Mouse (Mus musculus) naive thymus-derived CD4-positive, alpha-beta T cell, adult 2 months (primary cell): ENCODE results near the gene Cmtm2a.
"Not testable (repeated sequence)": the region's sequence is repeated elsewhere in the genome, so short reads cannot be mapped to it uniquely, and the experiment has no call there.

Experiments
- DNase-seq: peaks from one replicate; pipeline ENCODE4 v3.0.0-alpha.2; 2011; ENCODE audit warnings: low read depth

Gene Cmtm2a

DNA sequence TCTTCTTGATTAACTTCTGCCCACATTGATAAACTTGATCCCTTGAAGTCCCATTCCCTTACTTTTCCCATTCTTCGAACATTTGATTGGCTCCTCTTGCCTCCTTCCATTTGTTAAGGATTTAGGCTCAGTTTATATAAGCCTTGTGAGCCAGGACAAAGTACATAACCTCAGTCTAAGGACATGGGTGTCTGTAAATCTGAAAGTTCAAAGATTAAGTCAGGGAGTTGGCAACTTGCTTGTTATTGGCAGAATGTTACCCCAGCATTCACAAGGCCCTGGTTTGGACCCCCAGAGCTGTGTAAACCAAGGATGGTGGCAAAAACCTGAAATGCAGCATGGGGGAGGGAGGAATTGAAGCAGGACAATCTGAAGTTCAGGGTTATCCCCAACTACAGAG lies 1.4 kb upstream of the Cmtm2a start:
- DNase-seq = no peak

DNA sequence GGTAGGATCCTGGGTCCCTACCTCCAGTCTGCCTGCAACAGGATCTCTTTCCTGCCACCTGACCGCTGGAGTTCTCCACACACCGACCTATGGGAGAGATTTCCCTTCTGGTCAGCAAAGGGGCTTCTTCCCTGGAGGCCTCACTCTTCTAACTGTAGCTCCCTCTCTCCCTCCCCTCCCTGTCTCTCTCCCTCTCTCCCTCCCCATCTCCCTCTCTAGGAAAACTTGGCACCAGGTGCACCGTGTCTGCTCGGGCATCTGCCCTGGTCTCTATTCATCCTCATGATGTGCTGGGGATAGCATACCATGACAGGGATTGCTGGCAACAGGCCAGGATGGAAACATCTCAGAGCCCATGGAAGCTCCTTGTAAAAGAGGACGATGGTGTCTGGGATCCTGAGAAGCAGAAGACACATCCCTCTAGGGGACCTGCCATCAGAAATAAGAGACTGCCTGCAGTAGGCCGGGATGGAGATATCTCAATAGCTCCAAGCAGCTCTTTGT lies 24.0 kb downstream of the Cmtm2a start:
- no peak for DNase-seq

DNA sequence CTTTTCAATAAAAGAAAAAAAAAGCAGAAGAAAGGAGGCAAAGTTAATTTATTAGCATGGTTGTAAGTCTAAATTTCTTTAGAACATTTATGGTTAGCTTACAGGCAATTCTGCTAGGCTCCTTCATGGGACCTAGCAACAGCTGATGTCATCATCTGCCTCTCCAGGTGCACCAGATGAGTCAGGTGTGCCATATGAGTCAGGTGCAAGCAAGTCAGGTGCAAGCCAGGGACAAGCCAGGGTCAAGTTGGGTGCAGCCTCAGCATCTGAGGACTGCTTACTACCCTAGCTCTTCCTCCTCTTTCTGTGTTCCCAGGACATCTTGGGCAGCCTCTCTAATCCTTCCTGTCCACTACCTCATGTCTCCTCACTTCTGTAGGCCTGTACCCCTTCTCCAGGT lies 24.6 kb downstream of the Cmtm2a start:
- no peak for DNase-seq

DNA sequence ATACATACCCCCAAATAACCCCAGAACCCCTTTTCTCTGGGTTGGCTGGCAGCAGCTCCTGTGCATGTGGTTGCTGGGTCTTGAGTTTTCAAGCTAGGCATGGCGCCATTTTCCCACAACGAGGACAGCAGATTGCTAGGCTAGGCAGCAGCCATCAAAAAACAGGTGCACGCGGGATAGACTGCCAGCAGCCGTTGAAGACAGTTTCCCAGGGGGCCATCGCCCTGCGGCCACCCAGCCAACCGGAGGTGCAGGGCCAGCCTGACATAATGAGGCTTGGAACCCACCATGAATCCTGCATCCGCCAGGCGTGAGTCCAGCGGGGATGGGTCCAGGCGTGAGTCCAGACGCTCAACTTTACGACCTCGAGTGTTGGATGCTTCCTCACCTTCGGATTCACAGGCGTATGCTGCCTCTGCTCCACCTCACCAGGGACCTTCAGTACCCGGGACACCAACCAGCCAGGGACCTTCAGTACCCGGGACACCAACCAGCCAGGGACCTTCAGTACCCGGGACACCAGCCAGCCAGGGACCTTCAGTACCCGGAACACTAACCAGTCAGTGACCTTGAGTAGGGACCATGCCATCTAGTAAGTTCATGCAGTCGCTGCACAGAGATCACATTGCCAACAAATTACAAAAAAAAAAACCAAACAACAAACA lies 28.6 kb downstream of the Cmtm2a start:
- not testable (repeated sequence) for DNase-seq

DNA sequence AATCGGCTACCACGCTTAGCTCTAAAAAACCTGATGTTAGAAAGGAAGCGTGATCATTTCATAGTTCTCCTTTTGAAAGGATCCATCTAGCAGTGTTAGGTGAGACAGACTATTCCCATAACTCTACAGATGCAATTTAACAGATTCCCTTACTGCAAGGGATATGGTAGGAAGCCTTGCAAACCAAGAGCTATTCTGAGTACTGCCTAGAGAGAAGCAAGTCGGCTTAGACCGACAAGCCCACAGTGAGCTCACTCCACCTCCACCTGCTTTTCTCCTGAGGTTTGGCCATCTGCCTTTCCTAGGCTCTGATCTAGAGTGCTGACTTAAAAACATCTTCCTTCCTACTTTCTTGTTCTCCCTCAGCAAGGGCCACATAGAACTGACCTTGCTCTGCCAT lies 31.2 kb downstream of the Cmtm2a start:
- not testable (repeated sequence) for DNase-seq

DNA sequence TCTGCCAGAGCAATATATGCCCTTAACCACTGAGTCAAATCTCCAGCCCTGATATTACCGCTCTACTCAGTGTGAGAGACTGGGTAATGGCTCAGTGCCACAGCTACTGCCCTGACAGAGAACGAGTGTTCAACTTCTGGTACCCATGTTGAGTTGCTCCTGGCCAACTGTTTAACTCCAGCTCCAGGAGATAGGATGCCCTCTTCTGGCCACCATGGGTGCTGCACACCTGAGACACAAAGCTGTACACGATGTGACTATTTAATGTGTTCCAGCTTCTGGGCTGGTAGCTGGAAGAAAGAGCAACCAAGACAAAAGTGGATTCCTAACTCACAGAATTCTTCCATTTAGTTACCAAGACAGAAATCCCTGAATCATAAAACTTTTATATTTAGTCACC lies 40.0 kb downstream of the Cmtm2a start:
- DNase-seq = peak; percentile 80

DNA sequence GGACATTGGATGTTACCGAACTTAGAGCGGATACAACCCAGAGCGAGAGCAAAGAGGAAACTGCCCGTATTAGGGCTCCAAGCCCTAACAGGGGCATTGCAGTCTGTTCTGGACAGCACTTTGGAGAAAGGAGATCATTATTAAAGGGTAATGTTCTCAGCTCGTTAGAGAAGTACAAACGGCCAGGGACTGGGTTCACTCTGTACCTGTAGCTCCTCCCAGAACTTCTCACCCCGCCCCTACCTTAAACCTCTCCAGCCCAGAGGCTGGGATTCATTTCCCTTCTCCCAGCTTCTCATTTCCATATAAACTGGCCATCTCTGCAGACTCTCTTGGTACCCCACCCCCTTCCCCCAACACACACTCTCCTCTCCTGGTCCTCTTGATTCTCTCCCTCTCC lies 41.5 kb downstream of the Cmtm2a start:
- DNase-seq = no peak

DNA sequence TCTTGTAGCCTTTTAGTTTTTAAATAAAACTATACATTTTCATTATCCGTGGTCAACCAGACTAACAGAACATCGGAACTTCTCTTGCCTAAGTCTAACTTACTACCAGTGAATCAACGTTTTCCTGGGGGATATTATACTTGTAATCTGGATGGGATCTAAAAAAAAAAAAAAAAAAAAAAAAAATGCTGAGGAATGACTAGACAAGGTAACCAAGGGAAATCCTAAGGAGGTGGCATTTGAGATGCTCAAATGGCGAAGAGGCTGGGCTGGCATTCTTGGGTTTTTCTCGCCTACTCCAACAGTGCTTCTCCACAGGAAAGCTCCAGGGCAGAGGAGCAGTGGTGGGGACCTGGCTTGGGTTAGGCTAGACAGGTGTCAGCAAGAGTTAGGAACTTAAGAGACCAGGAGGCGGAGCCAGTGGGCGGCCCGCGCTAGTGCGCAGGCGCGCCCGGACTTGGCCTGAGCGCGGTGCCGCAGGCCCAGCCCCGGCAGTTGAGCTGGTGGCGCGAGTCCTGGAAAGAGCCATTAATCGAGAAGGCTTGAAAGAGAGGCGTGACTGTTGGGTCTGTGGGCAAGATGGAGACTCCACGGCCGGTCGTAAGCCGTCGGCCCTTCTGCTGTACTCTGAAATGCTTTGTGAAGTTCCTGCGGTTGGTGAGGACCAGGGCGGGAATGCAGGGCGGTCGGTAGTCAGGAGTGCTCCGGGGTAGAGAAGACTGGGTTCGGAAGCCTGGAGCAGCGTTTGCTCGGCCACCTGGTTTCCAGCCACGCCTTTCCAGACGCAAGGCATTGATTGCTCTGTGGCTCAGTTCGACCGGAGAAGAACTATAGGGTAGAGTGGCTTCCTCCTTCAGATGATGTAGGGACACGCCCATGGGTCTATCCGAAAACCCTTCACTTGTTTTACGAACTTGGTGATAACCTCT lies 42.3 kb downstream of the Cmtm2a start, which contains the start of gene Cklf:
TSS of gene Cklf (plus strand) at position 423 of the 929 bp plus-strand sequence.
- DNase-seq = peak; percentile 91

DNA sequence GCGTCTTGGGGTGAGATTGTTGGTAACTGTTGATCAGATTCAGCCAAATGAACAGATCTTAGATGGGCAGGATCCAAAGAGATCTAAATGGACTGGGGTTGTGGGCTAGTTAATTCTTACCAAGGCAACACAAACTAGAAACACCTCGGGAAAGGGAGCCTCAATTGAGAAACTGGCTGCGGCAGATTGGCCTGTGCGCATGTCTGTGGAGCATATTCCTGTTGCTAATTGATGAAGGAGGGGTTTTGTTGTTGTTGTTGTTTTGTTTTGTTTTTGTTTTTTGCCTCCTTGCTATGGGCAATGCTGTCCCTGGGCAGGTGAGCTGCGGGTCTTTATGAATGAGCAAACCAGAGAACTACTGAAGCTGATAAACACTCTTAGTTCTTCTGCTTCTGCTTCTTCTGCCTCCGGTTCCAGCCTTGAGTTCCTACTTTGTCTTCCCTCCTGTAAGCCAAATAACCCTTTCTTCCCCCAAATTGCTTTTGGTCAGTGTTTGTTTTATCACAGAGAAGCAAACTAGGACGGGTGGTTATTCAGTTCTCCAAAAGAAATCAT lies 43.5 kb downstream of the Cmtm2a start:
- DNase-seq = no peak

DNA sequence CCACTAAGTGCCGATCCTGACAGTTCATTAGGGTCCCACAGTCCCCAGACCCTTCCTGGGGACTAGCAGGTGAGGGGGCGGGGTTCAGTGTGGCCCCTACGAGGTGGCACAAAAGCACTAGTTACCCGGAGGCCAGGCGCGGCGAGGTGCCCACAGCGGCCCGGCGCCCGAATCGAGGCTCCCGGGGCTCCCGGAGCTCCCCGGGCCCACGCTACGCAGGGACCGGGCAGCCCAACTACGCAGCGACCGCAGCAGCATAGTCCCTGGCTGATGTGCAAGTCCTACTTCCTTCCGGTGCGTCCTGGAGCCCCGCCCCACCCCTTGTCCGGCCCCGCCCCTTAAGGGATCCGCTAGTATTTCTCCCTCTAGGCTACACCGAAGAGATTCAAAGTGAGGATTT lies 44.7 kb downstream of the Cmtm2a start, which contains the start of gene Tk2:
TSS of gene Tk2 (minus strand) at position 283 of the 400 bp plus-strand sequence.
- DNase-seq = peak; percentile 87

DNA sequence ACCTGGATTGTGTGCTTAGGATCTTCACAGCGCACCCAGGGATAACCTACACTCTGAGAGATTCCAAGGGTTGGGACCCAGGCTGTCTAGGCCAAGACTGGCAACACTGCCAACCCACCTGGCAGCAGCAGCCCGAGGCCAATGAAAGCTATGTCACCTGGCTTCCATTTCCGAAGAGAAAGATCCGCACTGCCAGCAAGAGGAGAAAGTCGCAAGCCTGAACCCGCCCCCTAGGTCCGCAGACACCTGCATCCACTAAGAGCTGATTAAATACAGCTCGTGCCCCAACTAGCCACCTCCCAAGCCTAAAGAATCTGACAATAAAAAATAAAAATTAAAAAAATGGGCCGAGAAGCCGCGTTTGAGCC lies 45.1 kb downstream of the Cmtm2a start:
- DNase-seq = peak; percentile 70

DNA sequence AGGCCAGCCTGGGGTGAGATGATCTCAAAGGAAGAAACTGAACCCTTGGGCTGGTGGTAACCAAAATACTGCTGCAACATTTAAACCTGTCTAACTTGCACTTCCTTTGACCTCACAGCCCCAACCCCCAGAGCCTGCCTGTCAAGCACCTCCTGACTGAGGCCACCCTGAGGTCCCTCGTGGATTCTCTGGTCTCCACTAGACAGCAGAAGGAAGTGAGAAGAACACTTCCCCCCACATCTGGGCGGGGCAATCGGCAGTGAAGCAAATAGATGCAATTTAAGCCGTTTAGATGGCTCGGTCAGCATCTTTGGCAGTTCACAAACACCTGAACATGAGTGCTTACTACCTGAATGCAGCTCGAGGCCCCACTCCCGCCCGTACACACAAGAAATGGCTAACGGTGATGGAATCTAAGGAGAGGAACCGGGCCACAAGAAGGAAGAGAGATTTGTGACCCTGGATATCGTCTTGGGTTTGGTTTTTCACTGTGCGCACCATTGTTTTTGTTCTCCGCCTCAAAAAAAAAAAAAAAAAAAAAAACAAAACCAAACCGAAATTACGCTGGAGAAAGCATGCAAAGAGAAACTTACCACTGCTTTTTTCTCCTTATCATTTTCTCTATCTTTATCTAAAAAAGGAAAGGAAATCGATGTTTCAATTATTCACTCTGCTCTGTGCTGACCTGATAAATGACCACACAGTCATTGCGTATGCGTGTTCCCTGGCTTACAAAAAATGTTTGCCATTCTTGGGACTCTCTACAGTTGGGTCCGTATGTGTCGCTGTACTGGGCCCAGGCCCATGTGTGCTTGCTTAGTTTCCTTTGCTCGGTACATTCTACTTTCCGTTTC lies 45.7 kb downstream of the Cmtm2a start:
- peak; percentile 81 for DNase-seq

DNA sequence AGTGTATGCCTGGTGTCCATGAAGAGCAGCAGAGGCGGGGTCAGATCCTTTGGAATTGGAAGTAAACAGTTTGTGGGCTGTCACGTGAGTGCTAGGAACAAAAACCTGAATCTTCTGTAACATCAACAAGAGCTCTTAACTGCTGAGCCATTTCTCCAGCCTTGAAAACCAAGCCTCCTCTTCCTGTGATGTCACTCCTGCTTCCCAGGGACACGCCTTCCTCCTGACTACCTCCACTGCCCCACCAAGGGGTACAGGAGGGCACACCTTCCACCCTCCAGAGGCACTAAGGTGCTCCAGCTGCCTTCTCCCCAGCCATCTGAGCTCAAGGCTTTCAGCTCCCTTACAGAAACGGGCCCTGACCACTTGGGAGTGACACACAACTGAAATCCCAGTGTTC lies 46.4 kb downstream of the Cmtm2a start:
- no peak for DNase-seq

DNA sequence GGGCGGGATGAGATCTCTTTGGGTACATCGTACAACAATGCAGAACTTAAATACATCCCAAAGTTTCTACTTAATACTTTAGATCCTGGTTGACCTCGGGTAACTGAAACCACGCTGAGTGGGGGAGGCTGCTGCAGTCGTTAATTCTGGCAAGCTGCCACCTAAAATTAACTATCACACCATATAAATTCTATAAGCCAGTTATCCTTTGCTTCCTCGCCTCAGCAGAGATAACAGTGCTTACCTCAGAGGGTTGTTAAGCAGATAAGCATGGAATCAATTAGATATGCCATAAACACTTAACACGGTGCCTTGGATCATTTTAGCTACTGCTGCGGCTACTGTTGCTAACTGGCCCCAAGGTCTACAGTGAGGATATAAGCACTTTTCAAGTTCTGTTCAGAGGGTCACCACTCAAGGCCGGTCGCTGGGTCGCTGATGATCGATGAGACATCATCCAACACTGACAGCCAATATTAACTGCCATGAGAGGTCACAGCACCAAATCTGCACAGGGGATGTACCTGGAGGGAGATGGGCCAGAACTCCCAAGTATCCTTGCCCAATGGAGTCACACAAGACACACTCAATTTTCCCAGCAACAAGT lies 50.8 kb downstream of the Cmtm2a start:
- no peak for DNase-seq

DNA sequence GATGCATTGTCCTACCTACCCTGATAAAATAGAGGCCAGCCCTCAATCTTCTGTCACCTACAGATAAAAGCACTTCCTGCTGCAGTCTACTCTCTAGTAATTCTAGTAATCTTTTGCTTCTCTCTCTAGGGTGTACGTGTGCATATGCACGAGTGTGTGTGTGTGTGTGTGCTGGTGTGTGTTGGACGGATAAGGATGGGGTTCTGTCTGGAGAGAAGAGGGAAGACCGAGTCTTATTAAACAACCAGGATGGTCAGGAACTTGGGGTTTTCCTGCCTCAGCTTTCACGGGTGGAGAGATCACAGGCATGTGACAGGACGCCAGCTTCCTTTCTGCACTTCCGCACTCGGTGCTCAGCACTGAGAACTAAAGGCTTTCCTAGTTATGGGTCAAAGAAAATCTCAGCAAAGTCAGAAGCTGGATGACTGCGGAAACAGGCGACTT lies 53.5 kb downstream of the Cmtm2a start:
- peak; percentile 82 for DNase-seq

DNA sequence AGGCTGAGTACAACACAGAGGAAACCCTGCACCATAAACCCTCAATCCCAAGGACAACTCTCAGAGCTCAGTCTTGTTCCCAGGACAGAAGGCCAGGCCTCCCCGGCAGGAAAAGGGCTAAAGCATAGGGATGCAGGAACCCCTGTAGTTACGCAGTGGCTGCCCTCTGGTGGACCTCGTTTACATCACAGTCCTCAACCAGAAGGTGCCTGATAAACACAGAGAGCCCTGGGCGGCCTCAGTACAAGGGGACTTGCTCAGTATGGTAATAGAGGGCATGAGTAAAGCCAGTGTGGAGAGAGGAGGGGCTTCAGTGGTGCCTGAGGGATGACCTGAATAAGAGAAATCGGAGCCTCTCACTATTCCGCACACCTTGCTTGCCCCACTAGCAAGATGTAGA lies 58.4 kb downstream of the Cmtm2a start:
- DNase-seq = no peak

DNA sequence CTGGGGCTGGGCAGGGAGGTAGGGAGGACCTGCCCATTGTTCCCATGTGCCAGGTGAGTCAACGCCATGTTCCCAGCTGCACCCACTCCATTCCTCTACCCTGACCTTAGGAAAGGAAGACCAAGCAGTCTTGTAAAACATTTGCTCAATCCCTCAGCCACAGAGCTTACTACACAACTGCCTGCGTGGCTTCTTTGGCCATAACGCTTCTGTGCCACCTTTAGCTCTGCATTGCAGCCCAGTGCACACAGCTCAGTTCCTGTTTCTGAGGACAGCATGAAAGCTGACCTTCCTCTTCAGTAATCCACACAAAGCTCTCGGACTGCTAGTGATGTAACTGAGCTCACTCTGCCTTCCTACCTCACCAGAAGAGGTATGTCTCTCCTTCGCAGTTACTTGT lies 60.1 kb downstream of the Cmtm2a start:
- no peak for DNase-seq

DNA sequence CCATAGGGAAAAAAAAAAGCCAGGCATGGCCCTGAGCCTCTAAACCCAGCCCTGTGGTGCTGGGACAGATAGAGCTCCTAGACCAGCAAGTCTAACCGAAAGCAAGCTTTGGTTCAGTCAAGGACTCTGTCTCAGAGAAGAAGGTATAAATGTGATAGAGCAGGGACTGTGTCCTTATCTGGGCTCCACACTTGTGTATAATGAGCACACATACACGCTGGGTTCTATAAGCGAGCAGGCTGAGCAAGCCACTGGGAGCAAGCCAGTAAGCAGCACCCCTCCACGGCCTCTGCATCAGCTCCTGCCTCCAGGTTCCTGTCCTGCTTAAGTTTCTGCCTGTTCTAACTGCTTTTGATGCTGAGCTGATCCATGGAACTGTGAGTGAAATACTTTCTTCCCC lies 60.9 kb downstream of the Cmtm2a start:
- DNase-seq = no peak
